Mouse (Mus musculus) testis, adult 2 months (tissue): ENCODE data around the gene Kcne4. TPM values are rescaled to one million over a fixed set of nuclear protein-coding genes. Genes with fewer than 3 reads are reported as not detected.

ENCODE experiments used
- H3K27ac ChIP-seq: fragments of 200-500 bp; 2 replicates; pipeline ENCODE4 v1.5.1; 2012; ENCODE audit warnings: low read depth, low read length; ENCODE audit not compliant: control insufficient read depth, insufficient read depth
- H3K27me3 ChIP-seq: fragments of 200-500 bp; 2 replicates; pipeline ENCODE4 v1.6.1; 2012; ENCODE audit warnings: mild to moderate bottlenecking, low read length, moderate library complexity; ENCODE audit not compliant: control insufficient read depth, insufficient read depth
- H3K36me3 ChIP-seq: fragments of 200-500 bp; 2 replicates; pipeline ENCODE4 v1.6.1; 2012; ENCODE audit warnings: mild to moderate bottlenecking, low read length; ENCODE audit not compliant: control insufficient read depth, insufficient read depth
- H3K4me1 ChIP-seq: fragments of 200-500 bp; 2 replicates; pipeline ENCODE4 v1.6.1; 2012; ENCODE audit warnings: low read length; ENCODE audit not compliant: control insufficient read depth, insufficient read depth
- H3K4me3 ChIP-seq: fragments of 200-500 bp; 2 replicates; pipeline ENCODE4 v1.5.1; 2012; ENCODE audit warnings: low read depth, mild to moderate bottlenecking, low read length, moderate library complexity, mixed read lengths; ENCODE audit not compliant: control insufficient read depth
- CTCF ChIP-seq: fragments of 200-500 bp; IDR thresholded peaks from 2 replicates; pipeline ENCODE4 v1.5.1; 2012; ENCODE audit warnings: low read depth, mild to moderate bottlenecking, inconsistent platforms, low read length, moderate library complexity; ENCODE audit not compliant: control insufficient read depth, insufficient read depth, insufficient replicate concordance
- POLR2A ChIP-seq: fragments of 200-500 bp; IDR thresholded peaks from 2 replicates; pipeline ENCODE4 v1.6.1; 2012; ENCODE audit warnings: low read depth, mild to moderate bottlenecking, inconsistent platforms, low read length, moderate library complexity; ENCODE audit not compliant: control insufficient read depth
- polyA plus RNA-seq: library from polyadenylated mRNA; depleted of rRNA; stranded (reverse); fragments of >200 nt; gene quantifications from 2 replicates; pipeline ENCODE4 v1.2.3, GENCODE M21; 2012; rRNA removed

The Kcne4 gene
- polyA plus RNA-seq, 1 experiment: 0.96 TPM

- Histone ChIP-seq H3K27ac (no peak overlapping the region), H3K4me1 (no peaks in the 10 kb centered on the region), H3K4me3 (no peak overlapping the region), H3K36me3 (no peaks in the 10 kb centered on the region), H3K27me3 (no peaks in the 10 kb centered on the region)
- TF ChIP-seq CTCF (no peak), POLR2A (no peak)
These were observed 43.5 kb downstream of the Kcne4 start for GRCm38 (mm10) chr1:78860056-78860455.

GRCm38 (mm10) chr1:78862281-78862680 is 45.7 kb downstream of the Kcne4 start:
- Histone ChIP-seq H3K36me3 (no peaks in the 10 kb centered on the region), H3K4me1 (no peaks in the 10 kb centered on the region), H3K27me3 (no peaks in the 10 kb centered on the region), H3K27ac (no peak overlapping the region), H3K4me3 (no peak overlapping the region)
- no peak for TF ChIP-seq CTCF
- no peak for TF ChIP-seq POLR2A

- Histone ChIP-seq H3K4me3 (no peak overlapping the region), H3K27ac (no peak overlapping the region), H3K36me3 (no peaks in the 10 kb centered on the region), H3K4me1 (no peaks in the 10 kb centered on the region), H3K27me3 (no peaks in the 10 kb centered on the region)
- no peak for TF ChIP-seq POLR2A
- TF ChIP-seq CTCF: no peak
These were observed 47.3 kb downstream of the Kcne4 start for GRCm38 (mm10) chr1:78863833-78864232.

- TF ChIP-seq POLR2A (no peak), CTCF (no peak)
- no peaks in the 10 kb centered on the region for H3K36me3 ChIP-seq
- no peaks in the 10 kb centered on the region for H3K4me1 ChIP-seq
- no peak overlapping the region for H3K4me3 ChIP-seq
- H3K27me3 ChIP-seq: no peaks in the 10 kb centered on the region
- H3K27ac ChIP-seq: 0 out of 2 replicates have a peak overlapping the region, but pooled peaks have one; percentile 43
These were observed 47.8 kb downstream of the Kcne4 start for GRCm38 (mm10) chr1:78864351-78864750.

GRCm38 (mm10) chr1:78864799-78865346 is 48.3 kb downstream of the Kcne4 start:
- TF ChIP-seq CTCF (no peak), POLR2A (no peak)
- H3K27ac ChIP-seq: 0 out of 2 replicates have a peak overlapping the region, but pooled peaks have one; percentile 43
- no peaks in the 10 kb centered on the region for H3K27me3 ChIP-seq
- H3K36me3 ChIP-seq: no peaks in the 10 kb centered on the region
- no peak overlapping the region for H3K4me3 ChIP-seq
- no peaks in the 10 kb centered on the region for H3K4me1 ChIP-seq

GRCm38 (mm10) chr1:78865991-78866390 is 49.4 kb downstream of the Kcne4 start:
- Histone ChIP-seq H3K4me1 (no peaks in the 10 kb centered on the region), H3K4me3 (no peak overlapping the region), H3K27ac (no peak overlapping the region), H3K36me3 (no peaks in the 10 kb centered on the region), H3K27me3 (no peaks in the 10 kb centered on the region)
- no peak for TF ChIP-seq POLR2A
- no peak for TF ChIP-seq CTCF

GRCm38 (mm10) chr1:78866455-78866854 is 49.9 kb downstream of the Kcne4 start:
- no peak overlapping the region for H3K27ac ChIP-seq
- TF ChIP-seq CTCF: no peak
- no peaks in the 10 kb centered on the region for H3K36me3 ChIP-seq
- no peaks in the 10 kb centered on the region for H3K27me3 ChIP-seq
- H3K4me1 ChIP-seq: no peaks in the 10 kb centered on the region
- H3K4me3 ChIP-seq: no peak overlapping the region

Other genes starting within 250 kb of the Kcne4 start
- gene Acsl3, start 158.9 kb upstream of the Kcne4 start, polyA plus RNA-seq: 7.5 and 12.0 TPM in 2 replicates
- gene Utp14b, start 158.7 kb upstream of the Kcne4 start, polyA plus RNA-seq: 2.6 and 3.1 TPM in 2 replicates